Mouse (Mus musculus) liver, embryonic 14.5 days (tissue): Measurements from ENCODE around the gene Serinc3. TPM values are rescaled to one million over a fixed set of nuclear protein-coding genes. Genes with fewer than 3 reads are reported as not detected.

ENCODE experiments used
- ATAC-seq: fragments of 200-750 bp; cut with Nextera tagmentation; 2 replicates; pipeline ENCODE4 v1.8.0; 2017; ENCODE audit warnings: moderate number of reproducible peaks, mild to moderate bottlenecking, moderate library complexity; ENCODE audit not compliant: insufficient read depth
- DNase-seq, 3 experiments: peaks; one replicate each; pipeline ENCODE4 v3.0.0-alpha.2; 2012 to 2013; ENCODE audit warnings: low read depth in 3 of 3, low spot score in 3 of 3
- H3K27ac ChIP-seq: fragments of 300-500 bp; sonication (generic); 2 replicates; pipeline ENCODE4 v1.5.1; 2014; ENCODE audit warnings: moderate library complexity, mild to moderate bottlenecking, control low read depth, inconsistent platforms
- H3K27me3 ChIP-seq: fragments of 300-500 bp; sonication (generic); 2 replicates; pipeline ENCODE4 v1.6.1; 2014; ENCODE audit warnings: mild to moderate bottlenecking, low read length, moderate library complexity; ENCODE audit not compliant: control insufficient read depth, insufficient read depth
- H3K36me3 ChIP-seq: fragments of 300-500 bp; sonication (generic); replicated peaks from 2 replicates; pipeline ENCODE4 v1.6.1; 2014; ENCODE audit warnings: low read depth; ENCODE audit not compliant: control insufficient read depth, insufficient read depth
- H3K4me1 ChIP-seq, 2 experiments: fragments of 200-500 bp in 1 of 2; fragments of 300-500 bp in 1 of 2; sonication (generic) in 1 of 2; replicated peaks; 2 replicates each; pipeline ENCODE4 v1.6.1; 2012 to 2014; ENCODE audit warnings: antibody characterized with exemption in 1 of 2, inconsistent platforms in 1 of 2, low read length in 1 of 2; ENCODE audit not compliant: control insufficient read depth in 2 of 2, insufficient read depth in 2 of 2
- H3K4me2 ChIP-seq: fragments of 300-500 bp; sonication (generic); 2 replicates; pipeline ENCODE4 v1.6.1; 2014; ENCODE audit warnings: low read depth, mild to moderate bottlenecking, control low read depth, moderate library complexity
- H3K4me3 ChIP-seq, 2 experiments: fragments of 200-500 bp in 1 of 2; fragments of 300-500 bp in 1 of 2; sonication (generic) in 1 of 2; 2 replicates each; pipeline ENCODE4 v1.5.1; 2012 to 2014; ENCODE audit warnings: low read depth in 2 of 2, low read length in 2 of 2, mild to moderate bottlenecking in 2 of 2, control low read depth in 1 of 2, inconsistent platforms in 1 of 2, moderate library complexity in 1 of 2; ENCODE audit not compliant: insufficient read depth in 1 of 2
- H3K9ac ChIP-seq: fragments of 300-500 bp; sonication (generic); replicated peaks from 2 replicates; pipeline ENCODE4 v1.6.1; 2014; ENCODE audit warnings: mild to moderate bottlenecking, control low read depth, moderate library complexity
- H3K9me3 ChIP-seq: fragments of 300-500 bp; sonication (generic); 2 replicates; pipeline ENCODE4 v1.6.1; 2016; ENCODE audit warnings: low read length, mixed read lengths; ENCODE audit not compliant: control insufficient read depth
- CTCF ChIP-seq: IDR thresholded peaks from 2 replicates; pipeline ENCODE4 v1.5.1; 2016; ENCODE audit warnings: antibody characterized with exemption, low read depth, control low read depth
- EP300 ChIP-seq: IDR thresholded peaks from 2 replicates; pipeline ENCODE4 v1.6.1; 2016; ENCODE audit warnings: antibody characterized with exemption, low read depth
- WGBS: fragments of 180-500 bp; shearing (Covaris S2); extraction: QIAGEN DNeasy Blood & Tissue Kit; methylation state at CpG from one replicate; pipeline ENCODE4 v1.1.7; 2014; ENCODE audit not compliant: insufficient replicate concordance; 5-methylcytosine and 5-hydroxymethylcytosine counted together
- polyA plus RNA-seq, 2 experiments: library from polyadenylated mRNA; depleted of rRNA in 1 of 2; stranded (reverse) in 1 of 2; unstranded in 1 of 2; fragments of >200 nt; fragmentation: Nextera tagmentation in 1 of 2; extraction: Ambion mirVana in 1 of 2; gene quantifications; 2 replicates each; pipeline versions ENCODE4 v1.2.1 to v1.2.3; 2012 to 2014

The Serinc3 gene
- polyA plus RNA-seq, 2 experiments, result 165 to 257 TPM

DNA sequence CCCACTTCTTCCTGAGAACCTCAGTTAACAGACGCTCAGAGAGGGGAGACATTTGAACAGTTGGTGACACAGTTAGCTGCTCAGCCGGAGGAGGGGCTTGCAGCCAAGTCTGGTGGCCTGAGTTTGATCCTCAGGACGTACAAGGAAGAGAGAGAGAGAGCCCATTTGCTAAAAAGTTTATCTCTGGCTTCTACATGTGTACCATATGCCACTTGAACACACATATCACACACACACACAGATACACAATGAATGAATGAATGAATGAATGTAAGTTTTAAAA is 48.1 kb downstream of the Serinc3 start:
- DNase-seq, result no peak
- Histone ChIP-seq H3K27ac (no peak overlapping the region), H3K9ac (no peak overlapping the region), H3K9me3 (no peaks in the 10 kb centered on the region), H3K27me3 (no peaks in the 10 kb centered on the region), H3K4me1 (peaks cover 0 to 31% of the 10 kb centered on the region in 2 experiments; a peak in 3 of 4 replicates), H3K4me3 (no peak overlapping the region), H3K36me3 (no peaks in the 10 kb centered on the region), H3K4me2 (no peak overlapping the region)
- 22% methylated on average over 3 of the region's 3 CpGs for WGBS
- TF ChIP-seq CTCF (no peak), EP300 (no peak)
- no peak for ATAC-seq

DNA sequence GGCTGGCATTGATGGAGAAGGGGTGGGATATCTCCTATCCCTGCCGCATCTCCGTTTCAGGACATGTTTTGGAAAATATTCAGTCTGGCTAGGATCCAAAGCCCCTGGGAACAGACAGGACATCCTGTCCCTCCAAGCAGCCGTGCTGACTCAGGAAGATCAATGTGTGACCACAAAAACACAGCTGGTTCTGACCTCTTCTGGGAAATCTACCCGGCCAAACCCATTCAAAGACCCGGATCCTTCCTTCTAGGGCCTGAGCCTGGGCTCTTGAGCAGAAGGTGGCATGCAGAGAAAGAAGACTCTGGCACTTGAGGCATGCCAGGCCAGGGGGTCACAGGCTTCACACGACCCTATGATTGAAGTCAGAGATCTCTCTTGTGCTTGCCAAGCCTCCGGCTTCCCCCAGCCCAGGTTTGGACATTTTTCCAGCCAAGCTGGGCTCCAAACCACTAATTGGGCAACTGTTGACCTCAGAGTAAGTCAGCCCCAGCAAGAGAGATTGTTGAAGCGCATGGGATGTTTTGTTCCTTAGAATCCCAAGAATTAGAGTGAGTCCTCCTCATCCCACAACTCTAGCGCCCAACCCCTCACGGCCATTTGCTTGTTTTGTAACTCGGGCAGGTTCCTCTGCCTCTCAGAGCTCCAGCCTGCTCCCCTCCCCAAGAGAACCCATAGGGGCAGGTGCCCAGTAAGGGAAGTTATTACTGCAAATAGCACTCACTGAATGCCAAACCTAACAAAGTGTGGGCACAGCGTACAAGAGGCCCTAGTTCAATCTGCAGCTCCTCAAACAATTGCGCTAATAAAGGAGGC is 48.7 kb downstream of the Serinc3 start:
- H3K9ac ChIP-seq, result no peak overlapping the region
- TF ChIP-seq EP300 (no peak), CTCF (no peak)
- DNase-seq, result no peak
- H3K36me3 ChIP-seq, result no peaks in the 10 kb centered on the region
- H3K27ac ChIP-seq, result no peak overlapping the region
- no peaks in the 10 kb centered on the region for H3K27me3 ChIP-seq
- H3K4me3 ChIP-seq, result no peak overlapping the region
- H3K4me2 ChIP-seq, result no peak overlapping the region
- ATAC-seq, result no peak
- no peaks in the 10 kb centered on the region for H3K9me3 ChIP-seq
- peaks cover 0 to 27% of the 10 kb centered on the region in 2 experiments; a peak in 3 of 4 replicates for H3K4me1 ChIP-seq
- WGBS, result 51% methylated on average over 13 of the region's 13 CpGs

DNA sequence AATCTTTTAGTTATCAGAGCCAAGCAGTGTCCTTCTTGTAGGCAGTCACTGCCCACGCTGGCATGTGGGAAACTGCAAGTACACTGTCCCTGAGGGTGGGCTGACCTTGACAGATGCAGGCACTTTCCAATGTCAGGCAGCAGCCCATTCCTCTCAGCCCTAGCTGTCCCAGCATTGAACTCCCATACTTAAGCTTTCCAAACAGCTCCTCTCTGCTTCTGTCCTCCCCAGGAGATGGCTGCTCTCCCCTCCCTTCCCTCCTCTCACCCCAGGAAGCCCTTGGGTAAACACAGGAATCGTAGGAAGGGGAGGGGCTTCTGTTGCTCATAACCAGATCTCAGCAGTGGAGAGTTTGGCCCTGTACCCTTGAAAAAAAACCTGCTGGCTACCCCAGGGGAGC is 49.8 kb downstream of the Serinc3 start:
- 20% methylated on average over 2 of the region's 2 CpGs for WGBS
- H3K27ac ChIP-seq, result no peak overlapping the region
- no peaks in the 10 kb centered on the region for H3K36me3 ChIP-seq
- TF ChIP-seq EP300, result no peak
- TF ChIP-seq CTCF, result no peak
- no peak overlapping the region for H3K4me3 ChIP-seq
- peaks cover 0 to 32% of the 10 kb centered on the region in 2 experiments; a peak in 3 of 4 replicates for H3K4me1 ChIP-seq
- H3K9me3 ChIP-seq, result no peaks in the 10 kb centered on the region
- H3K27me3 ChIP-seq, result no peaks in the 10 kb centered on the region
- DNase-seq (no peak), ATAC-seq (no peak)
- H3K4me2 ChIP-seq, result no peak overlapping the region
- H3K9ac ChIP-seq, result no peak overlapping the region

DNA sequence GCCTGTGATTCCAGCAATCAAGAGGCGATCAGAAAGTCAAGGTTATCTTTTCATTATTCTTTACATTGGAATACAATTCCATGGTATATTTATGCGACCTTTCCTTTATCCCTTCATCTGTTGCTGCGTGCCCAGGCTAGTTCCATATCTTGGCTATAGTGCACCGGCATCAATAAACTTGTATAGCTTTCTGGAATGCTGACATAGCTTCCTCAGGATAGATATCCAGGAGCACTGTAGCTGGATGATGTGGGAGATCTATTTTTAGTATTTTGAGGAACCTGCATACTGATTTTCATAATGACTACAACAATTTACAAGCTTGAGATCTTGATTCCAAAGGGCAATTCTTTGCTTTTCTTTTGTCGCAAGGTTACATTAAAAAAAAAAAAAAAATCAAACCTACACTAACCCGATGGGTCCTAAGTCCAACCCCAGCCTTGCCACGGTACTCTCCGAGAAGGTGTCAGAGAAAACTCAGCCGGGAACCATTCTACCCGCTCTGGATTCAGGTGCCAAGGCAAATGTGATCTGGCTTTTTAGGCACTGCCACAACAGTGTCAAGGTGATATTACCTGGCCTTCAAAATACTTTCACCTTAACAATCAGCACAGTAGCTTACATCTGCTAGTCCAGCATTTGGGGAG is 51.2 kb downstream of the Serinc3 start:
- Histone ChIP-seq H3K36me3 (no peaks in the 10 kb centered on the region), H3K9ac (no peak overlapping the region), H3K27ac (no peak overlapping the region), H3K4me3 (no peak overlapping the region), H3K4me1 (peaks cover 0 to 34% of the 10 kb centered on the region in 2 experiments; a peak in 3 of 4 replicates), H3K4me2 (no peak overlapping the region), H3K27me3 (no peaks in the 10 kb centered on the region), H3K9me3 (no peaks in the 10 kb centered on the region)
- TF ChIP-seq CTCF (no peak), EP300 (no peak)
- DNase-seq (no peak), ATAC-seq (no peak)
- 65% methylated on average over 10 of the region's 10 CpGs for WGBS

DNA sequence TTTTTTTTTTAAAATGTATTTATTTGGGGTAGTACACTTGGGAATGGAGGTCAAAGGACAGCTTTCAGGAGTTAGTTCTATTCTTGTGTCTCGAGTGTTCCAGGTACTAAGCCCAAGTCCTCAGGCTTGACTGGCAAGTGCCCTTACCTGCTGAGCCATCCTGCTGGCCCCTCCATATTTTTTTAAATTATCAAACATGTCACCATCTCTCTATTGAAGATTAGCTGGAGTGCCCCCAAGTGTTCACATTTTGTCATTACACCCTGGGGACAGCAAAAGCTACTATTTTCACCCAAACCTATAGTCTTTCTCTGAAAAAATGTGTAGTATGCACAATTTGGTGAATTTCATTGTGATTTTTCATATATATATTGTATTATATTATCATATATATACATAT is 52.8 kb downstream of the Serinc3 start:
- no peak overlapping the region for H3K4me3 ChIP-seq
- WGBS, result 32% methylated on average over 1 of the region's 1 CpGs
- H3K36me3 ChIP-seq, result no peaks in the 10 kb centered on the region
- no peak overlapping the region for H3K27ac ChIP-seq
- TF ChIP-seq EP300 (no peak), CTCF (peak; percentile 46)
- no peak overlapping the region for H3K4me2 ChIP-seq
- peak in 1 of 3 experiments; percentile 40 for DNase-seq
- H3K9ac ChIP-seq, result no peak overlapping the region
- ATAC-seq, result no peak
- peaks cover 0 to 38% of the 10 kb centered on the region in 2 experiments; a peak in 3 of 4 replicates for H3K4me1 ChIP-seq
- H3K27me3 ChIP-seq, result no peaks in the 10 kb centered on the region
- H3K9me3 ChIP-seq, result no peaks in the 10 kb centered on the region
